Mouse (Mus musculus): ENCODE measurements at regions not wholly inside any gene's neighbourhood (a gene's known extent, or its start where the extent isn't known, plus 50 kb on each side); places are given as distances from the start of the nearest gene placed in this dataset.

GRCm38 (mm10) chr6:95223537-95223936, 98.4 kb upstream of the Gm10234 start:
- TF ChIP-seq CTCF (IDR thresholded peaks at IDR 0.05; ENCODE audit: insufficient read depth, low read depth, low read length) (peak; percentile 39; the same call in 1 of the 2 replicates), POLR2A (IDR thresholded peaks at IDR 0.05; ENCODE audit: insufficient read depth, low read depth, low read length) (no peak)

Measured in olfactory bulb, adult 2 months (tissue).